Mouse (Mus musculus) testis, adult 2 months (tissue): ENCODE results near the gene C87499.

Experiments
- CTCF ChIP-seq: fragments of 200-500 bp; IDR thresholded peaks from 2 replicates; pipeline ENCODE4 v1.5.1; 2012; ENCODE audit warnings: low read depth, mild to moderate bottlenecking, inconsistent platforms, low read length, moderate library complexity; ENCODE audit not compliant: control insufficient read depth, insufficient read depth, insufficient replicate concordance
- POLR2A ChIP-seq: fragments of 200-500 bp; IDR thresholded peaks from 2 replicates; pipeline ENCODE4 v1.6.1; 2012; ENCODE audit warnings: low read depth, mild to moderate bottlenecking, inconsistent platforms, low read length, moderate library complexity; ENCODE audit not compliant: control insufficient read depth

DNA sequence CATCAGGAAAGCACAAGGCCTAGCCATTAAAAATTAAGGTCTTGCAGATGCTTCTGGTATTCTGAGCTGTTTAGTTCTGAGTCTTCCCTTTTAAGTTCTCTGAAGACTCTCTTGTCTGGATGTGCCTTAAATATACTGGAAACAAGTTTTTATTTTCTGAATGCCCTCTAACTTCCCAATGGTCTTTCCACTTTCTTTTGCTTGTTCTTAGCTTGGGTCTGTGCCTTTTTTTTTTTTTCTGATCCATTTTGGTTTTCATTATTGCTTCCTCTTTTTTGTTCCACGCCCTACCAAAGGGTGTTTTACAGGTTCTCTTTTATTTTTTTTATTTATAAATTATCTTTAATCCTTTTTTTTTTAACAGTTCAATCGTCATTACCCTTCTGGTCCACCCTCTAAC lies 10.1 kb upstream of the C87499 start, which contains the start of gene Ifna13:
- TF ChIP-seq CTCF (no peak), POLR2A (no peak)
